Mouse (Mus musculus) olfactory bulb, adult 2 months (tissue): ENCODE results near the gene 4930432K21Rik.

Source experiments
- CTCF ChIP-seq: fragments of 200-500 bp; IDR thresholded peaks from 2 replicates; pipeline ENCODE4 v1.5.1; 2012; ENCODE audit warnings: low read depth, mild to moderate bottlenecking, low read length, moderate library complexity; ENCODE audit not compliant: insufficient read depth
- POLR2A ChIP-seq: fragments of 200-500 bp; IDR thresholded peaks from 2 replicates; pipeline ENCODE4 v1.6.1; 2012; ENCODE audit warnings: mild to moderate bottlenecking, low read depth, low read length, moderate library complexity; ENCODE audit not compliant: insufficient read depth

GRCm38 (mm10) chr8:84220105-84220504 is 72.3 kb downstream of the 4930432K21Rik start:
- TF ChIP-seq CTCF (no peak), POLR2A (no peak)
